Mouse (Mus musculus) kidney, embryonic 14.5 days (tissue): ENCODE results near the gene Gtf3c2. TPM values are rescaled to one million over a fixed set of nuclear protein-coding genes. Genes with fewer than 3 reads are reported as not detected.

ENCODE experiments used
- polyA plus RNA-seq: library from polyadenylated mRNA; unstranded; fragments of >200 nt; fragmentation: Nextera tagmentation; extraction: Ambion mirVana; gene quantifications from 2 replicates; pipeline ENCODE4 v1.2.1, GENCODE M21; 2014

The Gtf3c2 gene
- polyA plus RNA-seq, 1 experiment from 2014 or later: 85.6 TPM

Other genes with a start within 250 kb of the Gtf3c2 start
- 7.5 and 10.4 TPM in 2 replicates for gene Cgref1, start 234.6 kb downstream of the Gtf3c2 start, polyA plus RNA-seq
- gene Preb, start 219.8 kb downstream of the Gtf3c2 start, polyA plus RNA-seq: 97.6 and 99.5 TPM in 2 replicates
- 0.51 and 0.83 TPM in 2 replicates for gene Tcf23, start 211.5 kb downstream of the Gtf3c2 start, polyA plus RNA-seq
- gene Atraid, start 131.8 kb downstream of the Gtf3c2 start, polyA plus RNA-seq: 144 and 160 TPM in 2 replicates
- 5.5 and 10.9 TPM in 2 replicates for gene Slc5a6, start 131.2 kb downstream of the Gtf3c2 start, polyA plus RNA-seq
- gene Cad, start 125.4 kb downstream of the Gtf3c2 start, polyA plus RNA-seq: 35.4 and 40.5 TPM in 2 replicates
- gene Dnajc5g, start 73.9 kb downstream of the Gtf3c2 start, polyA plus RNA-seq: not detected in 2 replicates
- 1.9 and 3.4 TPM in 2 replicates for gene Slc30a3, start 71.9 kb downstream of the Gtf3c2 start, polyA plus RNA-seq
- not detected in 2 replicates for gene Trim54, start 63.4 kb downstream of the Gtf3c2 start, polyA plus RNA-seq
- not detected in 2 replicates for gene Ucn, start 41.3 kb downstream of the Gtf3c2 start, polyA plus RNA-seq
- 67.5 and 68.3 TPM in 2 replicates for gene Mpv17, start 25.9 kb downstream of the Gtf3c2 start, polyA plus RNA-seq
- gene Gm29609, start 233 bp downstream of the Gtf3c2 start, polyA plus RNA-seq: 1.4 and 1.6 TPM in 2 replicates
- gene Snx17, start 13.1 kb upstream of the Gtf3c2 start, polyA plus RNA-seq: 110 and 133 TPM in 2 replicates
- gene Eif2b4, start 13.3 kb upstream of the Gtf3c2 start, polyA plus RNA-seq: 60.1 and 67.3 TPM in 2 replicates
- gene Zfp513, start 22.2 kb upstream of the Gtf3c2 start, polyA plus RNA-seq: 6.7 and 9.0 TPM in 2 replicates
- 130 and 145 TPM in 2 replicates for gene Ppm1g, start 40.5 kb upstream of the Gtf3c2 start, polyA plus RNA-seq
- gene Nrbp1, start 60.7 kb upstream of the Gtf3c2 start, polyA plus RNA-seq: 115 and 153 TPM in 2 replicates
- 0.39 and 0.72 TPM in 2 replicates for gene Gm9970, start 61.1 kb upstream of the Gtf3c2 start, polyA plus RNA-seq
- gene Krtcap3, start 71.5 kb upstream of the Gtf3c2 start, polyA plus RNA-seq: 28.0 and 31.8 TPM in 2 replicates
- gene Ift172, start 111.0 kb upstream of the Gtf3c2 start, polyA plus RNA-seq: 26.3 and 31.9 TPM in 2 replicates
- 42.8 and 55.6 TPM in 2 replicates for gene Fndc4, start 115.9 kb upstream of the Gtf3c2 start, polyA plus RNA-seq
- gene Gckr, start 117.3 kb upstream of the Gtf3c2 start, polyA plus RNA-seq: 0.76 TPM in 1 of 2 replicates, not detected in the other